Mouse (Mus musculus): ENCODE measurements around the gene Dzip1. TPM values are rescaled to one million over a fixed set of nuclear protein-coding genes. Genes with fewer than 3 reads are reported as not detected.

Dzip1 gene
- polyA plus RNA-seq, 1 experiment from 2014 or later, result 28.5 TPM

DNA sequence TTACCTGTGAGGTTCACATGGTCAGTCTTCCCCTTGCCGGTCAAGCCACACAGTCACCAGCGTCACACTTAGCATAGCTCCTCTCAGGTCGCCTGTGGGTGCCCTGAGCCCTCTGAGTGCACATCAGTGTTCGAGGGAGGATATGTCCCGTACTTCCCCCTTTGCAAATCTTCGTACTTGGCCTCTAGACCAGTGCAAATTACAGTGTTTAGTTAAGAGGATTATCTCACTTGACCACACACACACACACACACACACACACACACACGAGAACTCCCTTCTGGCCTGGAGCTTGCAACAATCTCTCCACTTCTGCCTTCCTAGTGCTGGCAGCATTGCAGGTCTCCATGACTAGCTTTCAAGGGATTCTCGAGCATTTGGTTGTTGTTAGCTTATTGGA is 98.9 kb downstream of the Dzip1 start:
- no peaks in the 10 kb centered on the region for H3K27me3 ChIP-seq (ENCODE audit: insufficient read depth, low read length)
- no peak for TF ChIP-seq CTCF (IDR thresholded peaks at IDR 0.05; ENCODE audit: low read depth)
- H3K9me3 ChIP-seq (ENCODE audit: low read depth, low read length), result no peaks in the 10 kb centered on the region
- H3K4me2 ChIP-seq, result no peak overlapping the region
- ATAC-seq (ENCODE audit: insufficient read depth) (no peak), DNase-seq (no peak)
- no peak overlapping the region for H3K4me3 ChIP-seq (ENCODE audit: low read depth, low read length)
- WGBS, result 65% methylated on average over 8 of the region's 8 CpGs
- H3K36me3 ChIP-seq (ENCODE audit: insufficient read depth), result no peaks in the 10 kb centered on the region
- H3K4me1 ChIP-seq (ENCODE audit: insufficient read depth), result no peaks in the 10 kb centered on the region; the same call in 1 of the 2 replicates
- no peak overlapping the region for H3K27ac ChIP-seq (ENCODE audit: low read depth)
- no peak overlapping the region for H3K9ac ChIP-seq

Other genes with a start within 250 kb of the Dzip1 start
- gene Abcc4, start 219.2 kb downstream of the Dzip1 start, polyA plus RNA-seq (2014; fragmentation: Nextera tagmentation; extraction: Ambion mirVana), result 2.8 and 3.5 TPM in 2 replicates
- 46.3 and 51.2 TPM in 2 replicates for gene Cldn10, start 137.6 kb downstream of the Dzip1 start, polyA plus RNA-seq (2014; fragmentation: Nextera tagmentation; extraction: Ambion mirVana)
- gene Dnajc3, start 12.5 kb upstream of the Dzip1 start, polyA plus RNA-seq (2014; fragmentation: Nextera tagmentation; extraction: Ambion mirVana), result 55.5 and 59.8 TPM in 2 replicates
- 25.5 and 26.7 TPM in 2 replicates for gene Uggt2, start 174.0 kb upstream of the Dzip1 start, polyA plus RNA-seq (2014; fragmentation: Nextera tagmentation; extraction: Ambion mirVana)
- 1.1 and 1.4 TPM in 2 replicates for gene Hs6st3, start 212.9 kb upstream of the Dzip1 start, polyA plus RNA-seq (2014; fragmentation: Nextera tagmentation; extraction: Ambion mirVana)